Mouse (Mus musculus): Measurements from ENCODE around the gene Adgrl2.

DNA sequence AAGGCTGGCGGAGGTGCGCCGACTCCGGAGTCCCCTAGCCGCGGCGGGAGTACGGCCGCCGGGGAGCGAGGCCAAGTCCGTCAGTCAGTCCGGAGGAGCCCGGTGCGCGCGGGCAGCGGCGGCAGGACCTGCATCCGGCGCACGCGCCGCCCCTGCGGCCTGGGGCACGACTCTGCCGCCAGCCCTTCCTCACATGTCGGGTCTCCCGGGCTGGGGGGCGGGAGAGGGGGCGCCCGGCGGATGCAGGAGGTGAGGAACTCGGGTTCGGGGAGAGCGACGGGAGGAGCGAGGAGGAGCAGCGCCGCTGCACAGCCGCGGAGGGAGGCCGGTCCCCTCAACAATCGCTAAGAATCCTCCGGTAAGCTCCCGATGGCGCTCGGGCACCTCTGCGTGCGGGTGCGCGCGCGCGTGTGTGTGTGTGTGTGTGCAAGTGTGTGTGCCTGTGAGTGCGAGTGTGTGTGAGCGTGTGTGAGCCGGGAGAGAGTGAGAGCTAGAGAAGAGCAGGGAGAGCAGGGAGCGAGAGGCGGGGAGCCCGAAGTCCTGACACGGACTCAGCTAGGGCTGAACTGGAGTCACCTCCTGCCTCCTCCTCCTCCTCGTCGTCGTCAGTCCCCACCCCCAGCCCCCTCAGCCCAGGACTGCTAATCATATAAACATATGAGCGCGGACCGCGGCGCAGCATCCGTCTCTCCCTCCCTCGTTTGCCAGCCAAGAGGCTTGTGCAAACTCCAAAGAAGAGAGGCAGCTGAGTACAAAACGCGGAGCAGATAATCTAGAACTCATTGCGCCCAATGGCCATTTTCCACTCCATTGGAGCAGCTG lies 1.1 kb downstream of the Adgrl2 start:
- TF ChIP-seq MAX (IDR thresholded peaks at IDR 0.05; ENCODE audit: low read length) (no peak), GABPA (IDR thresholded peaks at IDR 0.05; ENCODE audit: insufficient replicate concordance, low read depth, low read length) (no peak), CTCF (conservative IDR thresholded peaks at IDR 0.05 in 1 of 2, IDR thresholded peaks at IDR 0.05 in 1 of 2; ENCODE audit: low read depth in 2 of 2, low read length in 2 of 2) (no peak)

Measured in CH12.LX (cell line).